Mouse (Mus musculus) kidney, embryonic 14.5 days (tissue): ENCODE results near the gene Pald1. TPM values are rescaled to one million over a fixed set of nuclear protein-coding genes. Genes with fewer than 3 reads are reported as not detected.
A peak's percentile ranks its signal among the peaks of the same experiment; 100 is the strongest.

Source experiments
- ATAC-seq: fragments of 200-750 bp; cut with Nextera tagmentation; 2 replicates; pipeline ENCODE4 v1.8.0; 2017; ENCODE audit warnings: moderate number of reproducible peaks, mild to moderate bottlenecking, moderate TSS enrichment, moderate library complexity; ENCODE audit not compliant: low FRiP score, low TSS enrichment
- H3K27ac ChIP-seq: fragments of 300-500 bp; sonication (generic); 2 replicates; pipeline ENCODE4 v1.5.1; 2014; ENCODE audit warnings: low read depth, mild to moderate bottlenecking, low read length, moderate library complexity, mixed read lengths
- H3K27me3 ChIP-seq: fragments of 300-500 bp; sonication (generic); 2 replicates; pipeline ENCODE4 v1.6.1; 2014; ENCODE audit warnings: mild to moderate bottlenecking, low read length; ENCODE audit not compliant: control insufficient read depth, insufficient read depth
- H3K36me3 ChIP-seq: fragments of 300-500 bp; sonication (generic); 2 replicates; pipeline ENCODE4 v1.6.1; 2014; ENCODE audit warnings: low read length, mixed read lengths; ENCODE audit not compliant: control insufficient read depth, insufficient read depth
- H3K4me1 ChIP-seq: fragments of 300-500 bp; sonication (generic); 2 replicates; pipeline ENCODE4 v1.6.1; 2014; ENCODE audit warnings: low read length, mixed read lengths; ENCODE audit not compliant: control insufficient read depth, insufficient read depth
- H3K4me2 ChIP-seq: fragments of 300-500 bp; sonication (generic); replicated peaks from 2 replicates; pipeline ENCODE4 v1.6.1; 2014; ENCODE audit warnings: low read depth, mild to moderate bottlenecking, low read length
- H3K4me3 ChIP-seq: fragments of 300-500 bp; sonication (generic); 2 replicates; pipeline ENCODE4 v1.5.1; 2014; ENCODE audit warnings: mild to moderate bottlenecking, low read length
- H3K9ac ChIP-seq: fragments of 300-500 bp; sonication (generic); 2 replicates; pipeline ENCODE4 v1.6.1; 2014; ENCODE audit warnings: low read depth, mild to moderate bottlenecking, low read length, moderate library complexity
- H3K9me3 ChIP-seq: fragments of 300-500 bp; sonication (generic); 2 replicates; pipeline ENCODE4 v1.6.1; 2016; ENCODE audit warnings: low read length; ENCODE audit not compliant: control insufficient read depth
- WGBS: fragments of 180-500 bp; shearing (Covaris S2); extraction: QIAGEN DNeasy Blood & Tissue Kit; methylation state at CpG from one replicate; pipeline ENCODE4 v1.1.7; 2014; 5-methylcytosine and 5-hydroxymethylcytosine counted together
- polyA plus RNA-seq: library from polyadenylated mRNA; unstranded; fragments of >200 nt; fragmentation: Nextera tagmentation; extraction: Ambion mirVana; gene quantifications from 2 replicates; pipeline ENCODE4 v1.2.1, GENCODE M21; 2014

Pald1 gene
- polyA plus RNA-seq, 1 experiment from 2014 or later: 25.5 TPM

DNA sequence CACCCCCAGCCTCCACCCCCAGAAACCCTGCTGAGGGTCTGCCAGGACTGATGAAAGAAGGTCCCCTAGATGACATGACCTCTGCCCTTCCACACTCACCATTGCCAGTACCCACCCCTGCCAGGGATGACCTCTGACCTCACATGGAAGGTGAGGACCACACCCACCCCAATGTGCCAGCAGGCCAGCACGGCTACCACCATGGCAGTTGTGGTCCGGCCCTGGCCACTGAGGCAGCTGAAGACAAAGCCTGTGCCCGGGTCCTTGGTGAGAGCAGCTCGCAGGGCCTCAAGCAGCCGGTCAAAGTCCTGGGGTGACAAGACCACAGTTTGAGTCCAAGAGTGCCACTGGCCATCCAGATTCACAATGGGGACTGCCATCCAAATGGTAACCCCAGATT, 42.3 kb downstream of the Pald1 start:
- no peak overlapping the region for H3K4me3 ChIP-seq
- H3K9me3 ChIP-seq: no peaks in the 10 kb centered on the region
- no peaks in the 10 kb centered on the region for H3K27me3 ChIP-seq
- H3K4me2 ChIP-seq: no peak overlapping the region
- no peaks in the 10 kb centered on the region for H3K4me1 ChIP-seq
- no peak for ATAC-seq
- H3K36me3 ChIP-seq: peaks cover 21% of the 10 kb centered on the region; the same call in 1 of the 2 replicates
- H3K27ac ChIP-seq: no peak overlapping the region
- WGBS: 87% methylated on average over 5 of the region's 5 CpGs
- H3K9ac ChIP-seq: no peak overlapping the region

DNA sequence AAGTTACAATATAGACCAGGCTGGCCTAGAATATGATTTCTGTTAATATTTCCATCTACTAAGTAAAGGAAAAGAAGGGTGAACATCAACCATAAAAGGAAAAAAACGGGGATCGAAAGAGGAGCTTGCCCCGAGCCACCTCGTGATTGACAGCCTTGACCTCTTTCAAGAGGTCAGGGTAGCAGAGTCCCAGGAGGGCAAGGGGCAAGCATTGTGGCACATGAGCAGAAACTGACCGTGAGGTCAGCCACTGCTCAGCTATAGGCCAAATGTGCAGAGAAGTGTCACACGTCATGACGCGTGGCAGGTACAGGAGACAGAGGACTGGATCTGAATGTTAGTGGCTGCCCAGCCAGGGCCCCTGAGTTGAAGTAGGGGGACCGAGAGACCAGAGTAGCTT, 43.1 kb downstream of the Pald1 start:
- no peak overlapping the region for H3K9ac ChIP-seq
- no peaks in the 10 kb centered on the region for H3K4me1 ChIP-seq
- no peak overlapping the region for H3K4me2 ChIP-seq
- no peak overlapping the region for H3K27ac ChIP-seq
- ATAC-seq: no peak
- 81% methylated on average over 9 of the region's 9 CpGs for WGBS
- H3K4me3 ChIP-seq: no peak overlapping the region
- H3K36me3 ChIP-seq: peaks cover 21% of the 10 kb centered on the region; the same call in 1 of the 2 replicates
- no peaks in the 10 kb centered on the region for H3K9me3 ChIP-seq
- no peaks in the 10 kb centered on the region for H3K27me3 ChIP-seq

DNA sequence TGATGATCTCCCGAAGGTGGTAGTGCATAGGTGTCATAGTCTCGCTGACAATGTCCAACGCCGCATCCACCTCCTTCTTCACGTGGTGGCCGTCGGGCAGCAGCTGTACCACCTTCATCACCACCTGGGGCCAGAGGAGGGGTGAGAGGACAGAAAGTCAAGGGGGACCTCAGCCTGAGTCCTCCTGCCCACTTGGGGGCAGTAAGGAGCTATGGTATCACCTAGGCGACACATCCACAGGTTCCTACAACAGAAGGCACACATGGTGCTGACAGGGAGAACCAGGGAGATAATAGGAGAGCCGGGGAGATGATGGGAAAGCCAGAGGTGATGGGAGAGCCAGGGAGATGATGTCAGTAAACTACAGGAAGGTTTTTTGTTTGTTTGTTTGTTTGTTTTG, 44.1 kb downstream of the Pald1 start:
- Histone ChIP-seq H3K4me3 (no peak overlapping the region), H3K9ac (no peak overlapping the region), H3K27me3 (no peaks in the 10 kb centered on the region), H3K27ac (no peak overlapping the region), H3K9me3 (no peaks in the 10 kb centered on the region), H3K4me2 (no peak overlapping the region), H3K36me3 (peaks cover 25% of the 10 kb centered on the region; the same call in 1 of the 2 replicates), H3K4me1 (no peaks in the 10 kb centered on the region)
- 89% methylated on average over 9 of the region's 9 CpGs for WGBS
- no peak for ATAC-seq

DNA sequence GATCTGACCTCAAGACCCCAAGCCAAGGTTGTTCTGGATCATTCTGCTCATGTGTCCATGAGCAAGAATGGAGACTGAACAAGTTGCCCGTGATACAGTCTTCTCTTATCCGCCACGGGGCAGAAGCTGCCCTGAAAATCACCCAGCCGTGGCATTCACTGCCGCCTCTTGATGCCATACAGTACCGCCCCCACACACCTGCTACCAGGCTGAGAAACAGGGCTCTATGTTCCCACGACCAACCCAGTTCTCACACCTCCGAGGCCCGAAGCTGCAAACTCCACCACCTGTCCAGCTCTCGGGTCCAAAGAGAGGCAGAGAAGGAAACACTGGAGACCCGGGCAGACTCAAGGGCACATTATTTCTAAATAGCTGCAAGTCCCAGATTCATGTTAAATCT, 45.7 kb downstream of the Pald1 start:
- H3K9me3 ChIP-seq: no peaks in the 10 kb centered on the region
- no peaks in the 10 kb centered on the region for H3K4me1 ChIP-seq
- H3K9ac ChIP-seq: no peak overlapping the region
- H3K4me2 ChIP-seq: no peak overlapping the region
- ATAC-seq: no peak
- WGBS: 63% methylated on average over 11 of the region's 11 CpGs
- peaks cover 22% of the 10 kb centered on the region; the same call in 1 of the 2 replicates for H3K36me3 ChIP-seq
- H3K27ac ChIP-seq: no peak overlapping the region
- no peaks in the 10 kb centered on the region for H3K27me3 ChIP-seq
- no peak overlapping the region for H3K4me3 ChIP-seq

DNA sequence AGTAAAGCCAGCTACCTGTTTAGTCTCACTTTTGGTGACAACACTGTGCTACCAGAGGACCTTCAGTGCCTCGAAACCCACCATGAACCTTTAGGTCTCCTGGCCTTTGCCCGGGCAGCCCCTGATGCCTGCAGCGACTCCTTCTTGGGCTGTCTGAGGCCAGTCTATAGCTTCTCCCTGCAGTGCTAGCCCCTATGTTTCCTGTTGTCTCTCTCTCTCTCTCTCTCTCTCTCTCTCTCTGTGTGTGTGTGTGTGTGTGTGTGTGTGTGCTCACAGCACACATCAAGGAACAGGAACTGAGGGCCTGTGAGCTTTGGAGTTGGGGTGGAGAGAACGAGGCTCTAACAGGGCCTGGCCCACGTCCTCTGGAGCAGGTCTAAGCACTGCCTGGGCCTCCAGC, 46.7 kb downstream of the Pald1 start:
- 80% methylated on average over 5 of the region's 5 CpGs for WGBS
- ATAC-seq: no peak

DNA sequence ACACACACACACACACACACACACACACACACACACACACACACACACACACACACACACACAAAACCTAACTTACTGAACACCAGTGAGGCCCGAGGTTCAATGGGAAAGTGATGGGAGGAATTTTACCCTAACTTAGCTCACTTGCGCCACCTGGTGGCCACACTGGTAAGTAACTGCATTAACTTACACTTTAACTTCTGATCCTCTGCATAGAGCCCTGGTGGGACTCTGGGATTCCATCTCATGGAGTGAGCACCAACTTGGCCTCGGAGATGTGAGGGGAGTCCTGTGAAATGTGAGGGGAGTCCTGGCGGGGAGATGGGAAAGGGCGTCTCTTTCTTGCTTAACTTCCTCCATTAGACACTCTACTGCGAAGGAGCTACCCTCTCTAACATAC, 47.2 kb downstream of the Pald1 start:
- Histone ChIP-seq H3K9me3 (no peaks in the 10 kb centered on the region), H3K4me2 (no peak overlapping the region), H3K27ac (no peak overlapping the region), H3K36me3 (peaks cover 15% of the 10 kb centered on the region; the same call in 1 of the 2 replicates), H3K9ac (no peak overlapping the region), H3K4me3 (no peak overlapping the region), H3K27me3 (no peaks in the 10 kb centered on the region), H3K4me1 (no peaks in the 10 kb centered on the region)
- peak; percentile 36; the same call in 1 of the 2 replicates for ATAC-seq
- WGBS: 27% methylated on average over 6 of the region's 6 CpGs

More for the DNA sequence above, 46.7 kb downstream of the Pald1 start:
- no peaks in the 10 kb centered on the region for H3K27me3 ChIP-seq
- H3K4me3 ChIP-seq: no peak overlapping the region
- no peaks in the 10 kb centered on the region for H3K9me3 ChIP-seq
- no peak overlapping the region for H3K9ac ChIP-seq
- no peak overlapping the region for H3K27ac ChIP-seq
- H3K36me3 ChIP-seq: peaks cover 16% of the 10 kb centered on the region; the same call in 1 of the 2 replicates
- H3K4me1 ChIP-seq: no peaks in the 10 kb centered on the region
- no peak overlapping the region for H3K4me2 ChIP-seq

DNA sequence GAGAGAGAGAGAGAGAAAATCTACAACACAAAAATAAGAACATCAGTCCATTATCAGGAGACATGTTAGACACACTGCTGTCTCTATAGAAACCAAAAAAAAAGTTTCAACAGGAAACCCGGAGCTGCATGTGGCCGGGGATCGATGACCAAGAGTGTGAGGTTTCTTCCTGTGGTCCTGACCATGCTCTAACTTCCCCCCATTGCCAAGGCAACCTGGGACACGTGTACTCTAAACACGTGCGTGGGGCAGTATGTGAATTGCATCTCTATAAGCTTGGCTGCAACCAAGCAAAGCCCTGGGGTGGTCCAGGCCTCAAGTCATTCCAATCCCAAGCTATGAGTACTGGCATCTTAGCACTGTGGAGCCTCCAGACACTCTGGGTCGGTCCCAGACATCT, 48.8 kb downstream of the Pald1 start:
- Histone ChIP-seq H3K36me3 (peaks cover 8% of the 10 kb centered on the region; the same call in 1 of the 2 replicates), H3K27ac (no peak overlapping the region), H3K27me3 (no peaks in the 10 kb centered on the region), H3K9me3 (no peaks in the 10 kb centered on the region), H3K4me2 (no peak overlapping the region), H3K4me1 (no peaks in the 10 kb centered on the region), H3K4me3 (no peak overlapping the region), H3K9ac (no peak overlapping the region)
- 76% methylated on average over 7 of the region's 7 CpGs for WGBS
- no peak for ATAC-seq

DNA sequence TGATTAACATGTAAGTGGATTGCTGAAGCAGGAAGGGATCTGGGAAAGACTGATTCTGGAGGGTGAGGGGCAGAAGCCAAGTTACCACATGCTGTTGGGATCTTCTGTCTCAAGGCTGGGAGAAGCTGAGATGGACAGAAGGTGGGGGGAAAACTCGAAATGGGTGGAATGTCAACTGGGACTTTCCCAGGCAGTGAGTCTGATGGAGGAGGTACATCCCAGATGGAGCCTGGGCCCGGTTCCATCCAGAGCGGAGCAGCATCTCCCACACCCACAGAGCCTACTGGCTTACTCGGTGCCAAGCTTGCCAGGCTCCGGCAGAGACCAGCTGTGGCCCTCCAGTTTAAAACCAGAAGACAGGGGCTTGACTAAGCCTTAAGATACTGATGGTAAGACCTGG, 52.3 kb downstream of the Pald1 start:
- Histone ChIP-seq H3K9me3 (no peaks in the 10 kb centered on the region), H3K4me3 (no peak overlapping the region), H3K27me3 (no peaks in the 10 kb centered on the region), H3K36me3 (peaks cover 3% of the 10 kb centered on the region; the same call in 1 of the 2 replicates), H3K9ac (no peak overlapping the region), H3K4me1 (peaks cover 7% of the 10 kb centered on the region; the same call in 1 of the 2 replicates), H3K27ac (no peak overlapping the region), H3K4me2 (no peak overlapping the region)
- no peak for ATAC-seq
- 85% methylated on average over 5 of the region's 5 CpGs for WGBS

DNA sequence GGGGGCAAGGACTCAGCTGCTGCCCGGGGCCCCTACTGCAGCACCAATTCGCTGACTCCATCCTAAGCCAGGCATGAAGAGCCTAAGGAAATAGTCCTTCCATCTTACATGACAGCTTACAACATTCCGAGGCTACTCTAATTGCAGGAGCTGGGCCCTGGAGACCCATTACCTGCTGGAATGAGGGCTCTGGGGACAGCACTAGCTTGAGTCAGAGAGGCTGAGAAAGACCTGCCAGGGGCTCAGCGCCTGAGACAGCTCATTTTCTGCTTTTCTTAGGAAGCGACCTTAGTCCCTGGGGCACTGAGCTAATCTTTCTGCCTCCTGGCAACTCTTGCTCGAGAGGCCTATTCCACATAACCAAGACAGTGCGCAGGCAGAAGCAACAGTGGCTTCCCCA, 54.4 kb downstream of the Pald1 start:
- no peaks in the 10 kb centered on the region for H3K9me3 ChIP-seq
- H3K4me2 ChIP-seq: no peak overlapping the region
- no peak overlapping the region for H3K4me3 ChIP-seq
- H3K27ac ChIP-seq: no peak overlapping the region
- no peaks in the 10 kb centered on the region for H3K27me3 ChIP-seq
- ATAC-seq: no peak
- H3K36me3 ChIP-seq: no peaks in the 10 kb centered on the region; the same call in 1 of the 2 replicates
- H3K9ac ChIP-seq: no peak overlapping the region
- 43% methylated on average over 7 of the region's 7 CpGs for WGBS
- peaks cover 7% of the 10 kb centered on the region; the same call in 1 of the 2 replicates for H3K4me1 ChIP-seq
